Mouse (Mus musculus) frontal cortex, adult 2 months (tissue): ENCODE measurements around the gene Dcn. TPM values are rescaled to one million over a fixed set of nuclear protein-coding genes. Genes with fewer than 3 reads are reported as not detected.

Source experiments
- DNase-seq, 2 experiments: peaks; one replicate each; pipeline ENCODE4 v3.0.0; 2022; ENCODE audit warnings: low spot score in 1 of 2; ENCODE audit errors: extremely low spot score in 1 of 2
- polyA plus RNA-seq: library from polyadenylated mRNA; depleted of rRNA; stranded (reverse); fragments of >200 nt; gene quantifications from 2 replicates; pipeline ENCODE4 v1.2.3, GENCODE M21; 2012; rRNA removed

Dcn gene
- polyA plus RNA-seq: 23.5 and 27.0 TPM in 2 replicates

- DNase-seq: peak in 1 of 2 experiments; percentile 5
Measured at GRCm38 (mm10) chr10:97479004-97479766, at the start of gene Dcn. Dcn (plus strand) TSS chr10:97479609.

- peak; percentile 23 to 70 for DNase-seq
Measured at GRCm38 (mm10) chr10:97436662-97437061, 42.7 kb upstream of the Dcn start.

GRCm38 (mm10) chr10:97442300-97442699 lies 37.1 kb upstream of the Dcn start:
- DNase-seq: no peak

GRCm38 (mm10) chr10:97446486-97446885 lies 32.9 kb upstream of the Dcn start:
- no peak for DNase-seq

- no peak for DNase-seq
Measured at GRCm38 (mm10) chr10:97452886-97453285, 26.5 kb upstream of the Dcn start.

GRCm38 (mm10) chr10:97453529-97453928 lies 25.9 kb upstream of the Dcn start:
- no peak for DNase-seq

- no peak for DNase-seq
Measured at GRCm38 (mm10) chr10:97456993-97457392, 22.4 kb upstream of the Dcn start.

GRCm38 (mm10) chr10:97466818-97467217 lies 12.6 kb upstream of the Dcn start:
- DNase-seq: no peak

- no peak for DNase-seq
Measured at GRCm38 (mm10) chr10:97469411-97470140, 9.8 kb upstream of the Dcn start.

GRCm38 (mm10) chr10:97475460-97475859 lies 3.9 kb upstream of the Dcn start:
- DNase-seq: no peak

- no peak for DNase-seq
Measured at GRCm38 (mm10) chr10:97478259-97478658, 1.1 kb upstream of the Dcn start.

- DNase-seq: no peak
Measured at GRCm38 (mm10) chr10:97482150-97482549, 2.7 kb downstream of the Dcn start.

- no peak for DNase-seq
Measured at GRCm38 (mm10) chr10:97484049-97484448, 4.6 kb downstream of the Dcn start.

GRCm38 (mm10) chr10:97485151-97485550 lies 5.7 kb downstream of the Dcn start:
- DNase-seq: no peak

- no peak for DNase-seq
Measured at GRCm38 (mm10) chr10:97486085-97486484, 6.7 kb downstream of the Dcn start.

- DNase-seq: no peak
Measured at GRCm38 (mm10) chr10:97487269-97487989, 8.0 kb downstream of the Dcn start.

GRCm38 (mm10) chr10:97492367-97492980 lies 13.1 kb downstream of the Dcn start:
- DNase-seq: no peak

- no peak for DNase-seq
Measured at GRCm38 (mm10) chr10:97497646-97498045, 18.2 kb downstream of the Dcn start.

GRCm38 (mm10) chr10:97523366-97523765 lies 44.0 kb downstream of the Dcn start:
- no peak for DNase-seq

- DNase-seq: no peak
Measured at GRCm38 (mm10) chr10:97535697-97536096, 56.3 kb downstream of the Dcn start.

GRCm38 (mm10) chr10:97536921-97537320 lies 57.5 kb downstream of the Dcn start:
- DNase-seq: no peak
